ENCODE assay signal across 9 mouse cellular contexts in genomic region chr4:141962811-141963685, GRCm38 (mm10). TPM values are rescaled to one million over a fixed set of nuclear protein-coding genes. Genes with fewer than 3 reads are reported as not detected.
DNase-seq lines count a peak whose midpoint lies in the region; ATAC-seq and TF ChIP-seq lines count a peak whose summit lies in the region.
"Had no signal": no experiment of that assay in that cellular context is flagged by ENCODE, and none has a peak within 500 bp of the region (broad histone marks: within the 10 kb centered on the region; RNA-seq: fewer than 3 reads in every experiment).

No protein-coding gene starts in this region.

- TF ChIP-seq CTCF in forebrain, postnatal 0 days (IDR thresholded peaks at IDR 0.05; ENCODE audit: low read depth) = peak; percentile 65

- DNase-seq in cerebellum, postnatal 10 days = peak; percentile 87 to 90
- no peak for DNase-seq in cerebellum, adult 9-11 months
- peak; percentile 49 for DNase-seq in urinary bladder, postnatal 25 days (ENCODE audit: low spot score)
- no peak for DNase-seq in urinary bladder, adult 18-20 months (ENCODE audit: low spot score in 2 of 2)
- no peak for DNase-seq in forebrain, postnatal 0 days
- peak; percentile 71 for DNase-seq in lung, postnatal 10 days
- DNase-seq in spleen, postnatal 10 days (ENCODE audit: low spot score in 2 of 2) = peak; percentile 29 to 74

- no peak overlapping the region for H3K9ac ChIP-seq in forebrain, postnatal 0 days
- no peak overlapping the region for H3K9ac ChIP-seq in kidney, embryonic 15.5 days

- no peaks in the 10 kb centered on the region for H3K27me3 ChIP-seq in forebrain, postnatal 0 days (ENCODE audit: insufficient read depth, low read length)
- no peaks in the 10 kb centered on the region for H3K27me3 ChIP-seq in kidney, embryonic 15.5 days

- 11% methylated on average over 23 of the region's 23 CpGs for WGBS in forebrain, postnatal 0 days
- 10% methylated on average over 23 of the region's 23 CpGs for WGBS in kidney, embryonic 15.5 days

- H3K4me1 ChIP-seq in forebrain, postnatal 0 days (ENCODE audit: insufficient read depth) = 0 out of 2 replicates have a peak, but pooled peaks cover under 1% of the 10 kb centered on the region
- peaks cover 13% of the 10 kb centered on the region for H3K4me1 ChIP-seq in kidney, embryonic 15.5 days

- no peak overlapping the region for H3K4me2 ChIP-seq in forebrain, postnatal 0 days (ENCODE audit: low read depth)
- peak overlapping the region; percentile 25 for H3K4me2 ChIP-seq in kidney, embryonic 15.5 days

- H3K4me3 ChIP-seq in forebrain, postnatal 0 days (ENCODE audit: low read depth, low read length) = no peak overlapping the region
- H3K4me3 ChIP-seq in kidney, embryonic 15.5 days (replicated peaks) = no peak overlapping the region

- H3K27ac ChIP-seq in forebrain, postnatal 0 days (ENCODE audit: low read depth, low read length) = no peak overlapping the region
- H3K27ac ChIP-seq in kidney, embryonic 15.5 days = no peak overlapping the region

- H3K9me3 ChIP-seq in forebrain, postnatal 0 days (ENCODE audit: low read length) = no peaks in the 10 kb centered on the region
- H3K9me3 ChIP-seq in kidney, embryonic 15.5 days (replicated peaks) = peaks cover 3% of the 10 kb centered on the region; the same call in 1 of the 2 replicates

- ATAC-seq in forebrain, postnatal 0 days = no peak; the same call in 1 of the 2 replicates
- ATAC-seq in kidney, embryonic 15.5 days (replicated peaks; ENCODE audit: low FRiP score) = no peak

- no peaks in the 10 kb centered on the region for H3K36me3 ChIP-seq in forebrain, postnatal 0 days (ENCODE audit: insufficient read depth)
- no peaks in the 10 kb centered on the region for H3K36me3 ChIP-seq in kidney, embryonic 15.5 days

RNA-seq across cellular contexts. Expression of gene Fhad1, which starts 51.8 kb away (rescaled TPM):
- 2.0 and 3.9 TPM in 2 replicates for total RNA-seq in forebrain, postnatal 0 days (2014; rRNA removed)
- 3.5 and 4.6 TPM in 2 replicates for polyA plus RNA-seq in forebrain, postnatal 0 days (2015; fragmentation: Nextera tagmentation; extraction: Ambion mirVana)
- polyA plus RNA-seq in kidney, embryonic 15.5 days (2015; fragmentation: Nextera tagmentation; extraction: Ambion mirVana) = 0.87 and 1.4 TPM in 2 replicates
- total RNA-seq: MEL had no signal

Comparison
In these comparisons a context has a peak if more than half of its experiments do, and no peak if none do; other contexts are left out.
1. DNase-seq: peak in cerebellum, postnatal 10 days (2 of 2), urinary bladder, postnatal 25 days (single experiment), lung, postnatal 10 days (single experiment) and spleen, postnatal 10 days (2 of 2); none in cerebellum, adult 9-11 months (single experiment), urinary bladder, adult 18-20 months (0 of 2) and forebrain, postnatal 0 days (single experiment).